Mouse (Mus musculus): ENCODE data around the gene Xylt2. TPM values are rescaled to one million over a fixed set of nuclear protein-coding genes. Genes with fewer than 3 reads are reported as not detected.

Xylt2 gene
- polyA plus RNA-seq, 1 experiment from 2014 or later: 13.2 TPM

- peak; percentile 93 for ATAC-seq (ENCODE audit: low FRiP score)
- Histone ChIP-seq H3K36me3 (replicated peaks; ENCODE audit: control insufficient read depth, insufficient read depth) (peaks cover 27% of the 10 kb centered on the region), H3K27me3 (ENCODE audit: control insufficient read depth, insufficient read depth, low read length) (no peaks in the 10 kb centered on the region), H3K4me3 (replicated peaks; ENCODE audit: low read length) (peak within 1 kb of the TSS; percentile 87), H3K27ac (peak within 1 kb of the TSS; percentile 75), H3K9me3 (ENCODE audit: control insufficient read depth, low read length) (no peaks in the 10 kb centered on the region), H3K4me2 (replicated peaks) (peak within 1 kb of the TSS; percentile 93), H3K9ac (peak within 1 kb of the TSS; percentile 88), H3K4me1 (replicated peaks; ENCODE audit: control insufficient read depth, insufficient read depth, low read length) (peaks cover 13% of the 10 kb centered on the region)
- DNase-seq (ENCODE audit: low spot score): peak; percentile 94
- WGBS: 6% methylated on average over 41 of the region's 41 CpGs
These were observed 48.0 kb downstream of the Xylt2 start, which contains the start of gene Lrrc59 for GRCm38 (mm10) chr11:94629199-94629883. TSS of gene Lrrc59 (plus strand) at chr11:94629767.

- 77% methylated on average over 2 of the region's 2 CpGs for WGBS
- H3K27me3 ChIP-seq (ENCODE audit: control insufficient read depth, insufficient read depth, low read length): no peaks in the 10 kb centered on the region
- no peak for DNase-seq (ENCODE audit: low spot score)
- H3K27ac ChIP-seq: no peak overlapping the region
- no peak overlapping the region for H3K9ac ChIP-seq
- no peak for ATAC-seq (ENCODE audit: low FRiP score)
- H3K9me3 ChIP-seq (ENCODE audit: control insufficient read depth, low read length): no peaks in the 10 kb centered on the region
- H3K36me3 ChIP-seq (replicated peaks; ENCODE audit: control insufficient read depth, insufficient read depth): no peaks in the 10 kb centered on the region
- H3K4me2 ChIP-seq (replicated peaks): no peak overlapping the region
- H3K4me3 ChIP-seq (replicated peaks; ENCODE audit: low read length): no peak overlapping the region
- no peaks in the 10 kb centered on the region for H3K4me1 ChIP-seq (replicated peaks; ENCODE audit: control insufficient read depth, insufficient read depth, low read length)
These were observed 55.2 kb downstream of the Xylt2 start for GRCm38 (mm10) chr11:94622162-94622561.

- ATAC-seq (ENCODE audit: low FRiP score): no peak
- no peaks in the 10 kb centered on the region for H3K4me1 ChIP-seq (replicated peaks; ENCODE audit: control insufficient read depth, insufficient read depth, low read length)
These were observed 55.9 kb downstream of the Xylt2 start for GRCm38 (mm10) chr11:94621458-94621852.

GRCm38 (mm10) chr11:94620766-94621457, 56.4 kb downstream of the Xylt2 start:
- Histone ChIP-seq H3K4me1 (replicated peaks; ENCODE audit: control insufficient read depth, insufficient read depth, low read length) (no peaks in the 10 kb centered on the region), H3K27me3 (ENCODE audit: control insufficient read depth, insufficient read depth, low read length) (no peaks in the 10 kb centered on the region), H3K9ac (no peak overlapping the region), H3K36me3 (replicated peaks; ENCODE audit: control insufficient read depth, insufficient read depth) (no peaks in the 10 kb centered on the region), H3K4me3 (replicated peaks; ENCODE audit: low read length) (no peak overlapping the region), H3K27ac (no peak overlapping the region), H3K9me3 (ENCODE audit: control insufficient read depth, low read length) (no peaks in the 10 kb centered on the region), H3K4me2 (replicated peaks) (no peak overlapping the region)
- DNase-seq (ENCODE audit: low spot score) (no peak), ATAC-seq (ENCODE audit: low FRiP score) (no peak)
- 51% methylated on average over 6 of the region's 6 CpGs for WGBS

More at GRCm38 (mm10) chr11:94621458-94621852, 55.9 kb downstream of the Xylt2 start:
- Histone ChIP-seq H3K4me3 (replicated peaks; ENCODE audit: low read length) (no peak overlapping the region), H3K4me2 (replicated peaks) (no peak overlapping the region), H3K9ac (no peak overlapping the region), H3K27ac (no peak overlapping the region), H3K36me3 (replicated peaks; ENCODE audit: control insufficient read depth, insufficient read depth) (no peaks in the 10 kb centered on the region), H3K27me3 (ENCODE audit: control insufficient read depth, insufficient read depth, low read length) (no peaks in the 10 kb centered on the region), H3K9me3 (ENCODE audit: control insufficient read depth, low read length) (no peaks in the 10 kb centered on the region)
- no peak for DNase-seq (ENCODE audit: low spot score)

- Histone ChIP-seq H3K4me3 (replicated peaks; ENCODE audit: low read length) (no peak overlapping the region), H3K36me3 (replicated peaks; ENCODE audit: control insufficient read depth, insufficient read depth) (no peaks in the 10 kb centered on the region), H3K4me2 (replicated peaks) (no peak overlapping the region), H3K4me1 (replicated peaks; ENCODE audit: control insufficient read depth, insufficient read depth, low read length) (no peaks in the 10 kb centered on the region), H3K27me3 (ENCODE audit: control insufficient read depth, insufficient read depth, low read length) (no peaks in the 10 kb centered on the region), H3K27ac (no peak overlapping the region), H3K9ac (no peak overlapping the region), H3K9me3 (ENCODE audit: control insufficient read depth, low read length) (no peaks in the 10 kb centered on the region)
- WGBS: 97% methylated on average over 2 of the region's 2 CpGs
- ATAC-seq (ENCODE audit: low FRiP score): no peak
- DNase-seq (ENCODE audit: low spot score): no peak
These were observed 59.7 kb downstream of the Xylt2 start for GRCm38 (mm10) chr11:94617646-94618045.

- Histone ChIP-seq H3K27me3 (ENCODE audit: control insufficient read depth, insufficient read depth, low read length) (no peaks in the 10 kb centered on the region), H3K9me3 (ENCODE audit: control insufficient read depth, low read length) (no peaks in the 10 kb centered on the region), H3K9ac (no peak overlapping the region), H3K4me2 (replicated peaks) (no peak overlapping the region), H3K27ac (no peak overlapping the region), H3K4me3 (replicated peaks; ENCODE audit: low read length) (no peak overlapping the region), H3K4me1 (replicated peaks; ENCODE audit: control insufficient read depth, insufficient read depth, low read length) (no peaks in the 10 kb centered on the region), H3K36me3 (replicated peaks; ENCODE audit: control insufficient read depth, insufficient read depth) (no peaks in the 10 kb centered on the region)
- no peak for ATAC-seq (ENCODE audit: low FRiP score)
- no peak for DNase-seq (ENCODE audit: low spot score)
- 35% methylated on average over 4 of the region's 4 CpGs for WGBS
These were observed 61.8 kb downstream of the Xylt2 start for GRCm38 (mm10) chr11:94615494-94615893.

- Histone ChIP-seq H3K9me3 (ENCODE audit: control insufficient read depth, low read length) (no peaks in the 10 kb centered on the region), H3K4me2 (replicated peaks) (no peak overlapping the region), H3K36me3 (replicated peaks; ENCODE audit: control insufficient read depth, insufficient read depth) (no peaks in the 10 kb centered on the region), H3K9ac (no peak overlapping the region), H3K4me3 (replicated peaks; ENCODE audit: low read length) (no peak overlapping the region), H3K4me1 (replicated peaks; ENCODE audit: control insufficient read depth, insufficient read depth, low read length) (no peaks in the 10 kb centered on the region), H3K27ac (no peak overlapping the region), H3K27me3 (ENCODE audit: control insufficient read depth, insufficient read depth, low read length) (no peaks in the 10 kb centered on the region)
- DNase-seq (ENCODE audit: low spot score) (no peak), ATAC-seq (ENCODE audit: low FRiP score) (no peak)
- WGBS: 69% methylated on average over 4 of the region's 4 CpGs
These were observed 62.7 kb downstream of the Xylt2 start for GRCm38 (mm10) chr11:94614603-94615002.

Other genes starting within 250 kb of the Xylt2 start
- 18.6 and 22.8 TPM in 2 replicates for gene Cacna1g, start 203.3 kb downstream of the Xylt2 start, polyA plus RNA-seq (2014; fragmentation: Nextera tagmentation; extraction: Ambion mirVana)
- 0.33 and 1.3 TPM in 2 replicates for gene Spata20, start 191.3 kb downstream of the Xylt2 start, polyA plus RNA-seq (2014; fragmentation: Nextera tagmentation; extraction: Ambion mirVana)
- 1.6 and 2.0 TPM in 2 replicates for gene Epn3, start 177.5 kb downstream of the Xylt2 start, polyA plus RNA-seq (2014; fragmentation: Nextera tagmentation; extraction: Ambion mirVana)
- 3.3 and 5.1 TPM in 2 replicates for gene Mycbpap, start 155.8 kb downstream of the Xylt2 start, polyA plus RNA-seq (2014; fragmentation: Nextera tagmentation; extraction: Ambion mirVana)
- 6.5 and 7.5 TPM in 2 replicates for gene Rsad1, start 128.3 kb downstream of the Xylt2 start, polyA plus RNA-seq (2014; fragmentation: Nextera tagmentation; extraction: Ambion mirVana)
- 0.15 and 0.37 TPM in 2 replicates for gene Chad, start 112.5 kb downstream of the Xylt2 start, polyA plus RNA-seq (2014; fragmentation: Nextera tagmentation; extraction: Ambion mirVana)
- 2.1 and 2.5 TPM in 2 replicates for gene Acsf2, start 75.6 kb downstream of the Xylt2 start, polyA plus RNA-seq (2014; fragmentation: Nextera tagmentation; extraction: Ambion mirVana)
- gene Lrrc59, start 47.7 kb downstream of the Xylt2 start, polyA plus RNA-seq (2014; fragmentation: Nextera tagmentation; extraction: Ambion mirVana): 132 and 139 TPM in 2 replicates
- gene Mrpl27, start 23.7 kb downstream of the Xylt2 start, polyA plus RNA-seq (2014; fragmentation: Nextera tagmentation; extraction: Ambion mirVana): 118 and 140 TPM in 2 replicates
- 3.1 and 4.2 TPM in 2 replicates for gene Eme1, start 23.6 kb downstream of the Xylt2 start, polyA plus RNA-seq (2014; fragmentation: Nextera tagmentation; extraction: Ambion mirVana)
- 0.27 TPM in 1 of 2 replicates, not detected in the other for gene Gm11541, start 27.0 kb upstream of the Xylt2 start, polyA plus RNA-seq (2014; fragmentation: Nextera tagmentation; extraction: Ambion mirVana)
- gene Cdc34b, start 64.3 kb upstream of the Xylt2 start, polyA plus RNA-seq (2014; fragmentation: Nextera tagmentation; extraction: Ambion mirVana): not detected in 2 replicates
- gene Tmem92, start 105.2 kb upstream of the Xylt2 start, polyA plus RNA-seq (2014; fragmentation: Nextera tagmentation; extraction: Ambion mirVana): not detected in 2 replicates

All from hindbrain, embryonic 14.5 days (tissue).